In genomic region chr1:185284740-185285139, GRCm38 (mm10) we compare ENCODE assay signal across 8 mouse cellular contexts. TPM values are rescaled to one million over a fixed set of nuclear protein-coding genes. Genes with fewer than 3 reads are reported as not detected.
DNase-seq lines count a peak whose midpoint lies in the region; ATAC-seq lines count a peak whose summit lies in the region.

No protein-coding gene starts in this region.

- H3K9ac ChIP-seq in embryonic facial prominence, embryonic 14.5 days (ENCODE audit: low read depth, low read length): no peak overlapping the region
- H3K9ac ChIP-seq in neural tube, embryonic 14.5 days (replicated peaks; ENCODE audit: low read depth, low read length): no peak overlapping the region
- H3K9ac ChIP-seq in neural tube, embryonic 15.5 days (replicated peaks): no peak overlapping the region

- H3K9me3 ChIP-seq in embryonic facial prominence, embryonic 14.5 days (ENCODE audit: control insufficient read depth, low read length): no peaks in the 10 kb centered on the region
- no peaks in the 10 kb centered on the region for H3K9me3 ChIP-seq in embryonic facial prominence, embryonic 10.5 days
- H3K9me3 ChIP-seq in neural tube, embryonic 14.5 days (ENCODE audit: control insufficient read depth, low read length): no peaks in the 10 kb centered on the region
- no peaks in the 10 kb centered on the region for H3K9me3 ChIP-seq in neural tube, embryonic 15.5 days (replicated peaks)

- no peaks in the 10 kb centered on the region for H3K27me3 ChIP-seq in embryonic facial prominence, embryonic 14.5 days (replicated peaks; ENCODE audit: control insufficient read depth, insufficient read depth, low read length)
- H3K27me3 ChIP-seq in embryonic facial prominence, embryonic 10.5 days (replicated peaks; ENCODE audit: low read depth, poor library complexity, severe bottlenecking): no peaks in the 10 kb centered on the region
- H3K27me3 ChIP-seq in neural tube, embryonic 14.5 days (ENCODE audit: control insufficient read depth, insufficient read depth, low read length): no peaks in the 10 kb centered on the region
- H3K27me3 ChIP-seq in neural tube, embryonic 15.5 days (replicated peaks): no peaks in the 10 kb centered on the region

- peak; percentile 75 for DNase-seq in embryonic facial prominence, embryonic 14.5 days (ENCODE audit: low spot score)
- no peak for DNase-seq in embryonic facial prominence, embryonic 10.5 days (ENCODE audit: low spot score)
- peak; percentile 40 for DNase-seq in gastrocnemius, postnatal 10 days
- DNase-seq in kidney, postnatal 36 days: peak; percentile 70 to 72
- no peak for DNase-seq in thymus, postnatal 25 days

- H3K4me2 ChIP-seq in embryonic facial prominence, embryonic 14.5 days (ENCODE audit: low read depth, low read length): no peak overlapping the region
- no peak overlapping the region for H3K4me2 ChIP-seq in neural tube, embryonic 14.5 days (ENCODE audit: low read depth, low read length)
- H3K4me2 ChIP-seq in neural tube, embryonic 15.5 days: no peak overlapping the region

- no peak overlapping the region for H3K27ac ChIP-seq in embryonic facial prominence, embryonic 14.5 days (replicated peaks; ENCODE audit: low read depth, low read length)
- H3K27ac ChIP-seq in embryonic facial prominence, embryonic 10.5 days (replicated peaks): no peak overlapping the region
- 0 out of 2 replicates have a peak overlapping the region, but pooled peaks have one; percentile 22 for H3K27ac ChIP-seq in neural tube, embryonic 14.5 days (ENCODE audit: low read depth, low read length)
- H3K27ac ChIP-seq in neural tube, embryonic 15.5 days (replicated peaks): no peak overlapping the region

- no peaks in the 10 kb centered on the region for H3K4me1 ChIP-seq in embryonic facial prominence, embryonic 14.5 days (ENCODE audit: control insufficient read depth, insufficient read depth, low read length)
- H3K4me1 ChIP-seq in embryonic facial prominence, embryonic 10.5 days: no peaks in the 10 kb centered on the region
- H3K4me1 ChIP-seq in neural tube, embryonic 14.5 days (ENCODE audit: control insufficient read depth, insufficient read depth, low read length): no peaks in the 10 kb centered on the region
- peaks cover 7% of the 10 kb centered on the region for H3K4me1 ChIP-seq in neural tube, embryonic 15.5 days

- peaks cover 90% of the 10 kb centered on the region for H3K36me3 ChIP-seq in embryonic facial prominence, embryonic 14.5 days (ENCODE audit: control insufficient read depth, insufficient read depth, low read length)
- H3K36me3 ChIP-seq in embryonic facial prominence, embryonic 10.5 days (replicated peaks): peaks cover 89% of the 10 kb centered on the region
- H3K36me3 ChIP-seq in neural tube, embryonic 14.5 days (ENCODE audit: control insufficient read depth, insufficient read depth, low read length): peaks cover 62% of the 10 kb centered on the region
- peaks cover 75% of the 10 kb centered on the region for H3K36me3 ChIP-seq in neural tube, embryonic 15.5 days

- H3K4me3 ChIP-seq in embryonic facial prominence, embryonic 14.5 days (ENCODE audit: low read depth, low read length): no peak overlapping the region
- H3K4me3 ChIP-seq in embryonic facial prominence, embryonic 10.5 days: no peak overlapping the region
- H3K4me3 ChIP-seq in neural tube, embryonic 14.5 days (ENCODE audit: low read depth, low read length): no peak overlapping the region
- H3K4me3 ChIP-seq in neural tube, embryonic 15.5 days (replicated peaks): no peak overlapping the region

- 57% methylated on average over 4 of the region's 4 CpGs for WGBS in embryonic facial prominence, embryonic 14.5 days
- WGBS in embryonic facial prominence, embryonic 10.5 days: 91% methylated on average over 4 of the region's 4 CpGs
- 71% methylated on average over 4 of the region's 4 CpGs for WGBS in neural tube, embryonic 14.5 days
- WGBS in neural tube, embryonic 15.5 days: 66% methylated on average over 4 of the region's 4 CpGs

- peak; percentile 42; the same call in 1 of the 2 replicates for ATAC-seq in embryonic facial prominence, embryonic 14.5 days (ENCODE audit: low read depth)
- peak; percentile 74; the same call in 1 of the 2 replicates for ATAC-seq in neural tube, embryonic 14.5 days (ENCODE audit: low read depth)
- ATAC-seq in neural tube, embryonic 15.5 days (ENCODE audit: low FRiP score): no peak
- ATAC-seq in inflammation-experienced regulatory T-cells, adult 6 months: no peak

RNA-seq across cellular contexts. Expression of gene Iars2, which starts 44.5 kb away (rescaled TPM):
- 27.9 and 29.0 TPM in 2 replicates for polyA plus RNA-seq in embryonic facial prominence, embryonic 14.5 days (2014; fragmentation: Nextera tagmentation; extraction: Ambion mirVana)
- 25.0 and 26.9 TPM in 2 replicates for polyA plus RNA-seq in embryonic facial prominence, embryonic 10.5 days (2016; fragmentation: Nextera tagmentation; extraction: Ambion mirVana)
- 19.7 and 22.9 TPM in 2 replicates for polyA plus RNA-seq in neural tube, embryonic 14.5 days (2014; fragmentation: Nextera tagmentation; extraction: Ambion mirVana)
- 18.5 and 19.7 TPM in 2 replicates for polyA plus RNA-seq in neural tube, embryonic 15.5 days (2015; fragmentation: Nextera tagmentation; extraction: Ambion mirVana)
- 10 to 100 TPM; 50.2 to 56.3 TPM for total RNA-seq in gastrocnemius, postnatal 10 days (2021)
- polyA plus RNA-seq in inflammation-experienced regulatory T-cells, adult 6 months (2017; shearing (Covaris generic)): 10 to 100 TPM in 1 of 3 experiments, 1 to 10 TPM in 2; 8.6 to 10.9 (median 9.7) TPM

RNA-seq across cellular contexts. Expression of gene Bpnt1, which starts 47.2 kb away (rescaled TPM):
- 12.4 and 16.0 TPM in 2 replicates for polyA plus RNA-seq in embryonic facial prominence, embryonic 14.5 days (2014; fragmentation: Nextera tagmentation; extraction: Ambion mirVana)
- 32.1 and 36.1 TPM in 2 replicates for polyA plus RNA-seq in embryonic facial prominence, embryonic 10.5 days (2016; fragmentation: Nextera tagmentation; extraction: Ambion mirVana)
- polyA plus RNA-seq in neural tube, embryonic 14.5 days (2014; fragmentation: Nextera tagmentation; extraction: Ambion mirVana): 56.6 and 61.9 TPM in 2 replicates
- polyA plus RNA-seq in neural tube, embryonic 15.5 days (2015; fragmentation: Nextera tagmentation; extraction: Ambion mirVana): 68.6 and 70.4 TPM in 2 replicates
- 10 to 100 TPM; 21.8 to 22.6 TPM for total RNA-seq in gastrocnemius, postnatal 10 days (2021)
- polyA plus RNA-seq in inflammation-experienced regulatory T-cells, adult 6 months (2017; shearing (Covaris generic)): 10 to 100 TPM; 10.8 to 20.3 (median 12.2) TPM

Comparison
In these comparisons a context has a peak if more than half of its experiments do, and no peak if none do; other contexts are left out.
1. ATAC-seq: peak in embryonic facial prominence, embryonic 14.5 days (single experiment) and neural tube, embryonic 14.5 days (single experiment); none in neural tube, embryonic 15.5 days (single experiment) and inflammation-experienced regulatory T-cells, adult 6 months (single experiment).
2. DNase-seq: peak in embryonic facial prominence, embryonic 14.5 days (single experiment), gastrocnemius, postnatal 10 days (single experiment) and kidney, postnatal 36 days (2 of 2); none in embryonic facial prominence, embryonic 10.5 days (single experiment) and thymus, postnatal 25 days (single experiment).